Mouse (Mus musculus) heart, embryonic 15.5 days (tissue): Measurements from ENCODE around the gene Mtmr6. TPM values are rescaled to one million over a fixed set of nuclear protein-coding genes. Genes with fewer than 3 reads are reported as not detected.
A peak's percentile ranks its signal among the peaks of the same experiment; 100 is the strongest.

ENCODE experiments used
- ATAC-seq: fragments of 200-750 bp; cut with Nextera tagmentation; replicated peaks from 2 replicates; pipeline ENCODE4 v1.8.0; 2017; ENCODE audit warnings: low read depth, moderate TSS enrichment; ENCODE audit not compliant: insufficient number of reproducible peaks, insufficient read depth, low FRiP score
- H3K27ac ChIP-seq: fragments of 300-500 bp; sonication (generic); 2 replicates; pipeline ENCODE4 v1.5.1; 2015; ENCODE audit warnings: mild to moderate bottlenecking, inconsistent platforms
- H3K27me3 ChIP-seq: fragments of 300-500 bp; sonication (generic); 2 replicates; pipeline ENCODE4 v1.6.1; 2015; ENCODE audit warnings: inconsistent platforms
- H3K36me3 ChIP-seq: fragments of 300-500 bp; sonication (generic); 2 replicates; pipeline ENCODE4 v1.6.1; 2015; ENCODE audit warnings: mild to moderate bottlenecking, inconsistent platforms
- H3K4me1 ChIP-seq: fragments of 300-500 bp; sonication (generic); replicated peaks from 2 replicates; pipeline ENCODE4 v1.6.1; 2015; ENCODE audit warnings: inconsistent platforms
- H3K4me2 ChIP-seq: fragments of 300-500 bp; sonication (generic); 2 replicates; pipeline ENCODE4 v1.6.1; 2015; ENCODE audit warnings: inconsistent platforms, mild to moderate bottlenecking, moderate library complexity
- H3K4me3 ChIP-seq: fragments of 300-500 bp; sonication (generic); 2 replicates; pipeline ENCODE4 v1.5.1; 2015; ENCODE audit warnings: mild to moderate bottlenecking, inconsistent platforms
- H3K9ac ChIP-seq: fragments of 300-500 bp; sonication (generic); 2 replicates; pipeline ENCODE4 v1.6.1; 2015; ENCODE audit warnings: mild to moderate bottlenecking, inconsistent platforms
- H3K9me3 ChIP-seq: fragments of 300-500 bp; sonication (generic); replicated peaks from 2 replicates; pipeline ENCODE4 v1.6.1; 2016; ENCODE audit warnings: inconsistent platforms
- WGBS: fragments of 180-500 bp; shearing (Covaris S2); methylation state at CpG from one replicate; pipeline ENCODE4 v1.1.7; 2015; ENCODE audit warnings: mixed read lengths; 5-methylcytosine and 5-hydroxymethylcytosine counted together
- polyA plus RNA-seq: library from polyadenylated mRNA; unstranded; fragments of >200 nt; fragmentation: Nextera tagmentation; extraction: Ambion mirVana; gene quantifications from 2 replicates; pipeline ENCODE4 v1.2.1, GENCODE M21; 2015

The Mtmr6 gene
- polyA plus RNA-seq = 23.9 and 26.3 TPM in 2 replicates

- Histone ChIP-seq H3K27me3 (no peaks in the 10 kb centered on the region), H3K4me2 (peak within 1 kb of the TSS; percentile 71), H3K27ac (peak within 1 kb of the TSS; percentile 82), H3K9ac (peak within 1 kb of the TSS; percentile 80), H3K4me1 (peaks cover 8% of the 10 kb centered on the region; the same call in 1 of the 2 replicates), H3K9me3 (no peaks in the 10 kb centered on the region), H3K4me3 (peak within 1 kb of the TSS; percentile 91), H3K36me3 (no peaks in the 10 kb centered on the region)
- under 1% methylated on average over 51 of the region's 51 CpGs for WGBS
- peak; percentile 100 for ATAC-seq
Measured at GRCm38 (mm10) chr14:60264990-60265876, at the start of gene Mtmr6. Gene Mtmr6, plus strand, starts transcription at chr14:60265228.

GRCm38 (mm10) chr14:60216125-60216524, 48.9 kb upstream of the Mtmr6 start:
- no peak overlapping the region for H3K4me3 ChIP-seq
- H3K36me3 ChIP-seq = peaks cover 21% of the 10 kb centered on the region
- no peak overlapping the region for H3K27ac ChIP-seq
- no peaks in the 10 kb centered on the region for H3K4me1 ChIP-seq
- WGBS = 82% methylated on average over 1 of the region's 1 CpGs
- ATAC-seq = no peak
- no peaks in the 10 kb centered on the region for H3K27me3 ChIP-seq
- no peak overlapping the region for H3K9ac ChIP-seq
- no peak overlapping the region for H3K4me2 ChIP-seq
- H3K9me3 ChIP-seq = no peaks in the 10 kb centered on the region

DNA sequence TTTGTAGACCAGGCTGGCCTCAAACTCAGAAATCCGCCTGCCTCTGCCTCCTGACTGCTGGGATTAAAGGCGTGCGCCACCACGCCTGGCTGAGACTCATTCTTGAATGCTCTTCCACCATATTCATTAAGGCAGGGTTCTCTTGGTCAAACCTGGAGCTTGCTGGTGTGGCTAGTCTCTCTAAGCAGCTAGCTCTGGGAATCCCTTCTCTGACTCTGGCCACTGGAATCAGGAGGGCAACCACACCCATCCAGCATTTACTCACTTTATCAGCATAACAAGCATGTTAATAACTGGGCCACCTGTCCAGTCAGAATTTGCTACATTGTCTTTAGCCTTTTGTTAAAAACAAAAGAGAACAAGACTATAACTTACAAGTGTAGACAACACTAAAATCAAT, 47.4 kb upstream of the Mtmr6 start:
- Histone ChIP-seq H3K4me3 (no peak overlapping the region), H3K9me3 (no peaks in the 10 kb centered on the region), H3K4me1 (no peaks in the 10 kb centered on the region), H3K27ac (no peak overlapping the region), H3K36me3 (peaks cover 25% of the 10 kb centered on the region), H3K4me2 (no peak overlapping the region), H3K9ac (no peak overlapping the region), H3K27me3 (no peaks in the 10 kb centered on the region)
- ATAC-seq = no peak
- 95% methylated on average over 4 of the region's 4 CpGs for WGBS

DNA sequence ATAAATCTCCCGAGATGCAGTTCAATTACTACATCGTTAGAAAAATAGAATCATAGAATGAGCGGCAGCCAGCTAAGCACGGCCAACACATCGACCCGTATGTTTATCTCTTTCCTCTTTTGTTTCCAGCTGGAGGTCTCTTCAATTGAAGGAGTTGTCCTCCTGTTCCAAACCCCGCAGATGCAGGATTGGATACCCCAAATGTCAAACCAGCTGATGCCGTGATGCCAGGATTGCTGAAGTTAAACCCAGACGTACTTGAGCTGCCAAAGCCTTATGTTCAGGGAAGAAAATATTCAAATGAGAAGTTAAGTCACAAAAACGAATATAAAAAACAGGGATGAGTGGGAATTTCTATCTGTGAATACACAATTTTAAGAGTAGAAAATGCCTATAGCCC, 45.1 kb upstream of the Mtmr6 start:
- H3K9ac ChIP-seq = no peak overlapping the region

GRCm38 (mm10) chr14:60238551-60238950, 26.5 kb upstream of the Mtmr6 start:
- H3K36me3 ChIP-seq = peaks cover 29% of the 10 kb centered on the region
- H3K4me1 ChIP-seq = no peaks in the 10 kb centered on the region
- ATAC-seq = no peak
- no peak overlapping the region for H3K9ac ChIP-seq
- WGBS = 69% methylated on average over 3 of the region's 3 CpGs
- no peaks in the 10 kb centered on the region for H3K27me3 ChIP-seq
- no peak overlapping the region for H3K4me3 ChIP-seq
- no peak overlapping the region for H3K27ac ChIP-seq
- H3K9me3 ChIP-seq = no peaks in the 10 kb centered on the region
- H3K4me2 ChIP-seq = no peak overlapping the region

More for the DNA sequence above, 45.1 kb upstream of the Mtmr6 start:
- no peak for ATAC-seq
- no peak overlapping the region for H3K4me2 ChIP-seq
- H3K27ac ChIP-seq = no peak overlapping the region
- WGBS = 89% methylated on average over 10 of the region's 10 CpGs
- no peaks in the 10 kb centered on the region for H3K4me1 ChIP-seq
- H3K27me3 ChIP-seq = no peaks in the 10 kb centered on the region
- no peaks in the 10 kb centered on the region for H3K9me3 ChIP-seq
- H3K4me3 ChIP-seq = no peak overlapping the region
- peaks cover 25% of the 10 kb centered on the region for H3K36me3 ChIP-seq

GRCm38 (mm10) chr14:60250366-60250765, 14.7 kb upstream of the Mtmr6 start:
- Histone ChIP-seq H3K4me3 (peak overlapping the region; percentile 96), H3K27ac (no peak overlapping the region), H3K36me3 (no peaks in the 10 kb centered on the region), H3K9me3 (no peaks in the 10 kb centered on the region), H3K27me3 (no peaks in the 10 kb centered on the region), H3K4me2 (peak overlapping the region; percentile 68), H3K9ac (peak overlapping the region; percentile 95), H3K4me1 (peaks cover 21% of the 10 kb centered on the region)
- 9% methylated on average over 8 of the region's 8 CpGs for WGBS
- ATAC-seq = no peak

GRCm38 (mm10) chr14:60250879-60251278, 14.1 kb upstream of the Mtmr6 start:
- under 1% methylated on average over 39 of the region's 39 CpGs for WGBS
- H3K9ac ChIP-seq = peak overlapping the region; percentile 95
- no peaks in the 10 kb centered on the region for H3K27me3 ChIP-seq

DNA sequence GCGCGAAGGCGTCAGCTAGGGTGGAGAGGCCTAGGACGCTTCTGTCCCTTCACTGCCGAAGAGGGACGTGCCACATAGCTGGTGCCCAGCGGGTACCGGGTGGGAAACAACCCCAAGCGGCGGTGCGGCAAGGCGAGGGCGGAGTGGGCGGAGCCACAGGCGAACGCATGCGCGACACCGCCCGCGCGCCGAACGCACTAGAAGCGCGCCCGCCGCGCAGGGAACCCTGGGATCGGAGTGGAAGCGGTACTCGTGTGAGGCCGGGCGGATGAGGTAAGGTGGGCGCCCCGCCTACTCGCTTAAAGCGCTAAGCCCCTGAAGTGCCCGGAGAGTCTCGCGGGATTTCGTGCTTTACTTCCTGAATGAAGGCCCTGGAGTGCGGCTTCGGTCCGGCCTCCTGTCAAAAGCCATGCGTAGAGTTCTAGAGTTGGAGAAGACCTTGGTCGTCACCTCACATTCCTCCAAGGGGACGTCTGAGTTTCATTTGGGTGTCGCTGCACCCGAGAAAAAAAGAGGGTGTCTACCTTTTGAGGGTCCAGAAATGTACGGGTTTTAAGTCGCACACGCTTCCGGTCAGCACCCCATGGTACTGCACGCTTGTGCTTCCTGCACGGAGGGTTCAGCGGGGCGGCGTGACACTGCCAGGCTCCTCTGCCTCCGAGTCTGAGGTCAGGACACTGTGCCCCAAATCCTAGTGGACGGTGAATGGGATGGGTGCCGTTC, 13.6 kb upstream of the Mtmr6 start, which contains the start of the genes Nupl1 and Gm49336:
Gene Nupl1, minus strand, starts transcription at position 151 of the 723 bp plus-strand sequence.
Gene Gm49336, minus strand, starts transcription at position 227 of the 723 bp plus-strand sequence.
- no peaks in the 10 kb centered on the region for H3K27me3 ChIP-seq
- peak within 1 kb of the TSS; percentile 95 for H3K9ac ChIP-seq
- WGBS = under 1% methylated on average over 60 of the region's 62 CpGs
- H3K4me3 ChIP-seq = peak within 1 kb of the TSS; percentile 96
- H3K27ac ChIP-seq = peak within 1 kb of the TSS; percentile 90
- ATAC-seq = peak; percentile 100
- peak within 1 kb of the TSS; percentile 93 for H3K4me2 ChIP-seq
- H3K36me3 ChIP-seq = no peaks in the 10 kb centered on the region
- peaks cover 21% of the 10 kb centered on the region for H3K4me1 ChIP-seq
- no peaks in the 10 kb centered on the region for H3K9me3 ChIP-seq

More at GRCm38 (mm10) chr14:60250879-60251278, 14.1 kb upstream of the Mtmr6 start:
- Histone ChIP-seq H3K4me3 (peak overlapping the region; percentile 96), H3K27ac (peak overlapping the region; percentile 90), H3K4me1 (peaks cover 21% of the 10 kb centered on the region), H3K36me3 (no peaks in the 10 kb centered on the region), H3K9me3 (no peaks in the 10 kb centered on the region), H3K4me2 (peak overlapping the region; percentile 68)
- peak; percentile 51 for ATAC-seq

GRCm38 (mm10) chr14:60252004-60253000, 12.7 kb upstream of the Mtmr6 start:
- WGBS = 21% methylated on average over 15 of the region's 15 CpGs
- H3K4me2 ChIP-seq = peak overlapping the region; percentile 93
- no peak for ATAC-seq

GRCm38 (mm10) chr14:60253466-60253865, 11.6 kb upstream of the Mtmr6 start:
- Histone ChIP-seq H3K4me2 (no peak overlapping the region), H3K4me3 (no peak overlapping the region), H3K9me3 (no peaks in the 10 kb centered on the region), H3K36me3 (no peaks in the 10 kb centered on the region), H3K4me1 (peaks cover 21% of the 10 kb centered on the region), H3K9ac (no peak overlapping the region), H3K27me3 (no peaks in the 10 kb centered on the region), H3K27ac (no peak overlapping the region)
- WGBS = 77% methylated on average over 3 of the region's 3 CpGs
- no peak for ATAC-seq

More at GRCm38 (mm10) chr14:60252004-60253000, 12.7 kb upstream of the Mtmr6 start:
- Histone ChIP-seq H3K4me3 (peak overlapping the region; percentile 96), H3K27ac (peak overlapping the region; percentile 90), H3K9me3 (no peaks in the 10 kb centered on the region), H3K36me3 (no peaks in the 10 kb centered on the region), H3K27me3 (no peaks in the 10 kb centered on the region), H3K9ac (peak overlapping the region; percentile 74), H3K4me1 (peaks cover 21% of the 10 kb centered on the region)
